Mouse (Mus musculus) adrenal gland, postnatal 0 days (tissue): Measurements from ENCODE around the gene Olfr816. TPM values are rescaled to one million over a fixed set of nuclear protein-coding genes. Genes with fewer than 3 reads are reported as not detected.

Source experiments
- polyA plus RNA-seq: library from polyadenylated mRNA; unstranded; fragments of >200 nt; fragmentation: Nextera tagmentation; extraction: Ambion mirVana; gene quantifications from 2 replicates; pipeline ENCODE4 v1.2.1, GENCODE M21; 2015

The Olfr816 gene
- polyA plus RNA-seq = not detected in 2 replicates

DNA sequence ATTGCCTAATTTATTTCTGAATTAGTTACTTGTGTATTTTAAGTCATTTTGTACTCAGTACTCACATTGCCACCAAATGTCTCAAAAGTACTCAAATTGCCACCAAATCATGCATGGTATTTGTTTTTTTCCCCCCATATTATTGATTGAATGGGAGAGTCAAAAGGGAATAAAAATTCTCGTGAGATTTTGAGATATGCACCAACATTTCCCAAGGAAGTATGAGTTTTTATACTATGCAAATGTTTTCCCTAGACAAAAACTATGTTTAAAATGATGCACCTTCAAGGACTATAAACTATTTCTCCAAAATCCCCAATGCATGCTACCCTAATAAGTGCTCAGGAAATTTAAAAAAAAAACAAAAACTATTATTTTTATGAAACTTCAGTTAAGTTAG, at the start of gene Olfr816:
Gene Olfr816 (minus strand): TSS at position 101 of the 400 bp plus-strand sequence.

DNA sequence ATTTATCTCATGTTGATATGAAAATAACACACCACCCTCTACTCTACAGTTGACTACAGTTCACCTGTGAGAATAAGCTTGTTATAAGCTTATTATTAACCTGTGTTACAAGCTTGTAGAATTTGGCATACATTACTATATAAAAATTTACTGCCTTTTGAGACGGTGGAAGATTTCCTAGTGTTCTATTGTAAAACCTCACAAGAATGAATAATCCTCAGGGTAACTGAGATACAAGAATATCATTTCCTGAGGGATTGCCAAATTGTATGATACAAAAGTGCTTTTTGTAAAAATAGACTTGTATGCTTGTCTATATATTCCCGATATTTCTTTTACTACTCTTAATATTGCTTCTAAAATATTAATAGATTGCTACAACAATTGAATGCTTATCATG, 33.6 kb upstream of the Olfr816 start, which contains the start of gene Olfr818:
Gene Olfr818 (minus strand): TSS at position 101 of the 400 bp plus-strand sequence.

DNA sequence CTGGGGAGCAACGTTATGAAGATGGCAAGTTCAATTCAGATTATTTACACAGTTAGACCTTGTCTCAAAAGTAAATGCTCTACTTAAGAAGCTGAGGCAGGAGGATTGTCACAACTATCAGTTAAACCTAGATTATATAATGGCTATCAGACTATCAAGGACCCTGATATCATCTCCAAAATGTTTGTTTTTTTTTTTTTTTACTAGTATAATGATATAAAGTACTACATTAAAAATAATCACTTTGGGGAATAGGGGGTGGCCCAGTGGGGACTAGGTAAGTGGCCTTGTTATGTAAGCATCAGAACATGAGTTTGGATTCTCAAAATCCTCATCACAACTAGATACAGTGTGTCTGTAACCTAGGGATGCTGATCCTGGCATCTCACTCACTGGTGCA, 9.6 kb downstream of the Olfr816 start, which contains the start of gene Olfr815:
Gene Olfr815 (minus strand): TSS at position 101 of the 400 bp plus-strand sequence.

DNA sequence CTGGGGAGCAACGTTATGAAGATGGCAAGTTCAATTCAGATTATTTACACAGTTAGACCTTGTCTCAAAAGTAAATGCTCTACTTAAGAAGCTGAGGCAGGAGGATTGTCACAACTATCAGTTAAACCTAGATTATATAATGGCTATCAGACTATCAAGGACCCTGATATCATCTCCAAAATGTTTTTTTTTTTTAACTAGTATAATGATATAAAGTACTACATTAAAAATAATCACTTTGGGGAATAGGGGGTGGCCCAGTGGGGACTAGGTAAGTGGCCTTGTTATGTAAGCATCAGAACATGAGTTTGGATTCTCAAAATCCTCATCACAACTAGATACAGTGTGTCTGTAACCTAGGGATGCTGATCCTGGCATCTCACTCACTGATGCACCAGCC, 35.6 kb downstream of the Olfr816 start, which contains the start of gene Olfr814:
Gene Olfr814 (minus strand): TSS at position 101 of the 400 bp plus-strand sequence.

Other genes with a start within 250 kb of the Olfr816 start
- not detected in 2 replicates for gene Olfr801, start 241.7 kb downstream of the Olfr816 start, polyA plus RNA-seq
- 0.03 and 0.04 TPM in 2 replicates for gene Olfr802, start 227.4 kb downstream of the Olfr816 start, polyA plus RNA-seq
- not detected in 2 replicates for gene Olfr803, start 221.3 kb downstream of the Olfr816 start, polyA plus RNA-seq
- gene Olfr804, start 212.4 kb downstream of the Olfr816 start, polyA plus RNA-seq = not detected in 2 replicates
- gene Olfr805, start 186.2 kb downstream of the Olfr816 start, polyA plus RNA-seq = not detected in 2 replicates
- gene Olfr806, start 173.7 kb downstream of the Olfr816 start, polyA plus RNA-seq = not detected in 2 replicates
- not detected in 2 replicates for gene Olfr807, start 157.8 kb downstream of the Olfr816 start, polyA plus RNA-seq
- gene Olfr808, start 150.1 kb downstream of the Olfr816 start, polyA plus RNA-seq = not detected in 2 replicates
- gene Olfr809, start 141.0 kb downstream of the Olfr816 start, polyA plus RNA-seq = not detected in 2 replicates
- gene Olfr810, start 120.7 kb downstream of the Olfr816 start, polyA plus RNA-seq = not detected in 2 replicates
- gene Olfr811, start 111.2 kb downstream of the Olfr816 start, polyA plus RNA-seq = not detected in 2 replicates
- gene Olfr812, start 69.5 kb downstream of the Olfr816 start, polyA plus RNA-seq = not detected in 2 replicates
- not detected in 2 replicates for gene Olfr813, start 60.2 kb downstream of the Olfr816 start, polyA plus RNA-seq
- not detected in 2 replicates for gene Olfr814, start 35.7 kb downstream of the Olfr816 start, polyA plus RNA-seq
- not detected in 2 replicates for gene Olfr815, start 9.7 kb downstream of the Olfr816 start, polyA plus RNA-seq
- gene Olfr818, start 33.5 kb upstream of the Olfr816 start, polyA plus RNA-seq = not detected in 2 replicates
- gene Olfr819, start 51.7 kb upstream of the Olfr816 start, polyA plus RNA-seq = not detected in 2 replicates
- not detected in 2 replicates for gene Olfr247, start 60.5 kb upstream of the Olfr816 start, polyA plus RNA-seq
- not detected in 2 replicates for gene Gm10310, start 69.5 kb upstream of the Olfr816 start, polyA plus RNA-seq
- not detected in 2 replicates for gene Olfr820, start 97.0 kb upstream of the Olfr816 start, polyA plus RNA-seq
- gene Olfr821, start 114.8 kb upstream of the Olfr816 start, polyA plus RNA-seq = not detected in 2 replicates
- not detected in 2 replicates for gene Olfr822, start 155.6 kb upstream of the Olfr816 start, polyA plus RNA-seq
- not detected in 2 replicates for gene Olfr823, start 199.8 kb upstream of the Olfr816 start, polyA plus RNA-seq
- 0.03 TPM in 1 of 2 replicates, not detected in the other for gene Olfr824, start 214.4 kb upstream of the Olfr816 start, polyA plus RNA-seq